Mouse (Mus musculus) lung, adult 2 months (tissue): ENCODE results near the gene Psmb2. TPM values are rescaled to one million over a fixed set of nuclear protein-coding genes. Genes with fewer than 3 reads are reported as not detected.

Experiments used
- DNase-seq: peaks from one replicate; pipeline ENCODE4 v3.0.0; 2022
- H3K4me1 ChIP-seq: fragments of 200-500 bp; 2 replicates; pipeline ENCODE4 v1.6.1; 2011; ENCODE audit warnings: low read length; ENCODE audit not compliant: control insufficient read depth, insufficient read depth
- H3K4me3 ChIP-seq: fragments of 200-500 bp; replicated peaks from 2 replicates; pipeline ENCODE3; 2011; ENCODE audit warnings: low read depth, mild to moderate bottlenecking, control low read depth, low read length; ENCODE audit errors: extremely low read depth
- CTCF ChIP-seq: fragments of 200-500 bp; IDR thresholded peaks from 2 replicates; pipeline ENCODE4 v1.5.1; 2011; ENCODE audit warnings: mild to moderate bottlenecking, low read length, control low read depth; ENCODE audit not compliant: insufficient read depth
- POLR2A ChIP-seq: fragments of 200-500 bp; IDR thresholded peaks from 2 replicates; pipeline ENCODE4 v1.6.1; 2011; ENCODE audit warnings: low read depth, mild to moderate bottlenecking, control low read depth, low read length, borderline replicate concordance; ENCODE audit errors: extremely low read depth
- WGBS: fragments of 180-500 bp; shearing (Covaris S2); methylation state at CpG from one replicate; pipeline ENCODE4 v1.1.7; 2018; 5-methylcytosine and 5-hydroxymethylcytosine counted together
- polyA plus RNA-seq: library from polyadenylated mRNA; depleted of rRNA; stranded (reverse); fragments of >200 nt; gene quantifications from 2 replicates; pipeline ENCODE4 v1.2.3, GENCODE M21; 2012; rRNA removed

Psmb2 gene
- polyA plus RNA-seq, result 110 and 146 TPM in 2 replicates

DNA sequence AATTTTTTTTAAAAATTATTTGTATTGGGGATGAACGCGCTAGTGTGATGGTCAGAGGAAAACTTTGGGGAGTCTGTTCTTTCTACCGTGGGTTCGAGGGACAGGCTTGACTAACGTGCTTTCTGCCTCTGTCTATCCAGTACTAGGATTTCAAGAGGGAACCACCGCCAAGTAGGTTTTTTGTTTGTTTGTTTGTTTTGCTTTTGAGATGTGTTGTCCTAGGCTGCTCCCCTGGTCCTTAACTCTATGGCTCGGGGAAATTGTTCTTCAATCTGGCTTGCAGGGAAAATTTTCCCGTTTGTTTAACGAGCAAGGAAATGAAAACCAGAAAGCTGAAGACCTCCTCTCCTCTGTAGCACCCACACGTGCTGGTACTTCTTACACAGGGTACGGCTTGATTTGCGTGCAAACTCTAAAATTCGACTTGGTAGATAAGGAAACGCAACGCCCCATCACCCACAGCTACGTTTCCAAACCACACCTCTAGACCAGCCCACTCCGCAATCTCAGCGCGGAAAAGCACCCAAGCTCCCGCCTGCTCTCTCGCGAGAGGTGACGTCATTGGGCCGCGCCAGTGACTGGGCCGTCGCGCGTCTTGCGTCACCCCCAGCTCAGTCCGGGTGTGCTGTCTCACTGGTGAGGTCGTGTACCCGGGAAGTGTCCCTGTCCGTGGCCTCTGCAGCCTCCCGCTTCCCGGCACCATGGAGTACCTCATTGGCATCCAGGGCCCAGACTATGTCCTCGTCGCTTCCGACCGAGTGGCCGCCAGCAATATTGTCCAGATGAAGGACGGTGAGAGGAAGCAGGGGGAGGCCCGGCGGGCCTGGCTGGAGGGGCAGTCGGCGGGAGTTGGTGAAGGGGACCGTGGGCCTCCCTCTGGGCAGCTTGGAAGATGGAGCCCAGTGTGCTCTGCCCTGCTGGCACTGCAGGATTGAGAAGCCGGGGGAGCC is at the start of gene Psmb2:
Gene Psmb2 (plus strand): TSS at position 577 of the 950 bp plus-strand sequence.
- peak within 1 kb of the TSS; percentile 90 for H3K4me3 ChIP-seq
- peak; percentile 100 for DNase-seq
- WGBS, result 2% methylated on average over 48 of the region's 48 CpGs
- peaks cover 3% of the 10 kb centered on the region; the same call in 1 of the 2 replicates for H3K4me1 ChIP-seq
- peak; percentile 91; the same call in 1 of the 2 replicates for TF ChIP-seq POLR2A
- TF ChIP-seq CTCF, result no peak

- TF ChIP-seq CTCF (no peak), POLR2A (no peak)
- no peaks in the 10 kb centered on the region for H3K4me1 ChIP-seq
- DNase-seq, result no peak
- 44% methylated on average over 2 of the region's 2 CpGs for WGBS
- H3K4me3 ChIP-seq, result no peak overlapping the region
These were observed 45.5 kb upstream of the Psmb2 start for GRCm38 (mm10) chr4:126631922-126632321.

GRCm38 (mm10) chr4:126632668-126633067 is 44.8 kb upstream of the Psmb2 start:
- TF ChIP-seq CTCF (no peak), POLR2A (no peak)
- no peaks in the 10 kb centered on the region for H3K4me1 ChIP-seq
- DNase-seq, result no peak
- no peak overlapping the region for H3K4me3 ChIP-seq
- WGBS, result 53% methylated on average over 3 of the region's 3 CpGs

- Histone ChIP-seq H3K4me3 (no peak overlapping the region), H3K4me1 (no peaks in the 10 kb centered on the region)
- TF ChIP-seq POLR2A (no peak), CTCF (no peak)
- WGBS, result 31% methylated on average over 11 of the region's 11 CpGs
- DNase-seq, result no peak
These were observed 41.1 kb upstream of the Psmb2 start for GRCm38 (mm10) chr4:126636330-126636729.

- Histone ChIP-seq H3K4me1 (no peaks in the 10 kb centered on the region), H3K4me3 (no peak overlapping the region)
- DNase-seq, result no peak
- WGBS, result 62% methylated on average over 4 of the region's 4 CpGs
- TF ChIP-seq POLR2A, result no peak
- TF ChIP-seq CTCF, result no peak
These were observed 40.0 kb upstream of the Psmb2 start for GRCm38 (mm10) chr4:126637446-126637845.

DNA sequence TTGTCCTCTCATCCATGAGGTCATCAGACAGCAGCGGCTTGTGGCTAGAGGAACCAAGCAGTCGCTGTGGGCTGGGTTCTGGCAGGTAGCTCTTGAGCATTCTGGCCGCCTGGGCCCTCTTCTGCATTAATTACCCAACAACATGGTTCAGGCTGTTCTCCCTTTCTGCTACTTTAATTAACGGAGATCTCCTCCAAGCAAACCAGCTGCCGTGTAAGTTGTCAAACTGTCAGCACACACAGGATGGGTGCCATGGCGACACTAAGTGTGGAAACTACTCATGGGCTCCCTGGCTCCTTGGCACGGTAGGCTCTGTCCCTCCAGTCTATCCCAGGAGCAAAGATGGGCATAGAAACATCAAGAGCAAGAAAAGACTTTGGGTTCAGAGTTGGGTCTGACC is 38.1 kb upstream of the Psmb2 start:
- H3K4me1 ChIP-seq, result no peaks in the 10 kb centered on the region
- WGBS, result 50% methylated on average over 7 of the region's 7 CpGs
- no peak for DNase-seq
- TF ChIP-seq POLR2A, result no peak
- no peak for TF ChIP-seq CTCF
- no peak overlapping the region for H3K4me3 ChIP-seq

DNA sequence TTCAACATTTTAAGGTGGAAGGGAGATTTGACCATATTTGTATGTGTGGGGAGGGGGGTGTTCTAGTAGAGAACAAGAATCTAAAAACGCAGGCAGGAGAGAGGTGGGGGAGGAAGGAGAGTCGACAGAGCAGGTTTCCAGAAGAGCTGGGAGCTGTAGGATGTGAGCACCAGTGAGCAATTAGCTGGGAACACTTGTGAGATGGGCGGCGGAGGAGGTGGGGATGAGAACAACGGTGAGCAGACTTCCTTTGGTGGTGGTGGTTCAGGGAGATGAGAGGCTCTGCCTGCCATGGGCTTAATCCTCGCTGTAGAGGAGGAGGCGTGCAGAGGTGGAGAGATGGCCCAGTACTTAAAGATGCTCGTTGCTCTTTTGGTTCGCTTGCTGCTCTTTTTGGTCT is 35.5 kb upstream of the Psmb2 start:
- Histone ChIP-seq H3K4me3 (no peak overlapping the region), H3K4me1 (no peaks in the 10 kb centered on the region)
- TF ChIP-seq POLR2A (no peak), CTCF (no peak)
- WGBS, result 47% methylated on average over 9 of the region's 9 CpGs
- DNase-seq, result no peak

DNA sequence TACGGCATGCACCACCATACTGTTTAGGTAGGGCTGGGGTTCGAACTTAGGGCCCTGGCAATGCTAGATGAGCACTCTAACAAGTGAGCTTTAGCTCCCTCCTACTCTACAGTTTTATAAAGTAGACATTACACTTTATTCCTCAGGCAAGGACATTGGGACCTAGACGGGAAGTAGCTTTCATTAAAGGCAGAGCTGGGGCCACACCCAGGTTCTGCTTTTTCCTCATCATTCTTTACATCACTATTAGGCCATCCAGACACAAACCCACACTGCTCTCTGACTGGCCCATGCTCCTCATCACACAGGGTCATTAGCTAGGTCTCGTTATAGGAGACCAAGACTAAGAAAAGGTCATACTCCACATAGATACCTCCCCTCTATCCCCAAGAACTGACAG is 33.6 kb upstream of the Psmb2 start:
- no peak overlapping the region for H3K4me3 ChIP-seq
- TF ChIP-seq CTCF (no peak), POLR2A (no peak)
- DNase-seq, result no peak
- no peaks in the 10 kb centered on the region for H3K4me1 ChIP-seq
- whole genome bisulfite sequencing, result 61% methylated on average over 4 of the region's 4 CpGs

- Histone ChIP-seq H3K4me3 (no peak overlapping the region), H3K4me1 (no peaks in the 10 kb centered on the region)
- TF ChIP-seq CTCF, result no peak
- no peak for TF ChIP-seq POLR2A
- 76% methylated on average over 10 of the region's 10 CpGs for WGBS
- DNase-seq, result no peak
These were observed 33.0 kb upstream of the Psmb2 start for GRCm38 (mm10) chr4:126644333-126644963.
